Comparison of ENCODE assay signal across 15 mouse cellular contexts in the genomic region with DNA sequence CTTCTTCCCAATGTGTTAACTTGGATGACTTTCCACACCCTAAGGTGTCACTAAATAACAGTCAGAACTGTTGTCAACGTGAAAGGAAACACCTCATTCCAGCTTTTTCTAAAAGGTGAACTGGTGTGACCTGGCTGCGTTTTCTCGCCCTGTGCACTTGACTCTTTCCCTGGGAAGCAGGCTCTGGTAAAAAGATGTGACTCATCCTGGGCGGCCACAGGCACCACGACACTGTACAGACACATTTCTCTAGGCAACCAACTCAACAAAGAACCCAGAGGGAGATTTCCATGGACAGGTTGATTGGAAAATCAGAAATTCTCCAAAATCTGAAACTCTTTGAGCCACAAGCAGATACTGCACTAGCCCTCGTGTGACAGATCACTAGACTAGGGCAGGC.
DNase-seq lines count a peak whose midpoint lies in the region.
"Had no signal": no experiment of that assay in that cellular context is flagged by ENCODE, and none has a peak within 500 bp of the region (broad histone marks: within the 10 kb centered on the region; RNA-seq: fewer than 3 reads in every experiment).

No protein-coding gene starts in this region.

- peak; percentile 53 to 55 for DNase-seq in adrenal gland, postnatal 36 days
- DNase-seq in adrenal gland, postnatal 10 days: no peak
- DNase-seq in 3T3-L1 (ENCODE audit: low read depth, low spot score) (peak; percentile 46), MN1 (ENCODE audit: low spot score) (peak; percentile 70)
- peak; percentile 13 for DNase-seq in brain, adult 2 months (ENCODE audit: low read depth, low spot score)
- no peak for DNase-seq in spleen, adult 12 weeks (ENCODE audit: low spot score)
- no peak for DNase-seq in kidney, postnatal 14 days
- DNase-seq: B cell, adult 2 months; cerebellum, adult 11-12 months; cerebellum, adult 9-11 months; cerebellum, postnatal 36 days; gastrocnemius, postnatal 10 days; heart, adult 2 months; heart, postnatal 4 days; kidney, adult 8-10 months had no signal

Comparison
In these comparisons a context has a peak if more than half of its experiments do, and no peak if none do; other contexts are left out.
1. DNase-seq: peak in adrenal gland, postnatal 36 days (2 of 2), 3T3-L1 (single experiment), MN1 (single experiment) and brain, adult 2 months (single experiment); none in adrenal gland, postnatal 10 days (single experiment), spleen, adult 12 weeks (single experiment) and kidney, postnatal 14 days (single experiment).